In the genomic region with DNA sequence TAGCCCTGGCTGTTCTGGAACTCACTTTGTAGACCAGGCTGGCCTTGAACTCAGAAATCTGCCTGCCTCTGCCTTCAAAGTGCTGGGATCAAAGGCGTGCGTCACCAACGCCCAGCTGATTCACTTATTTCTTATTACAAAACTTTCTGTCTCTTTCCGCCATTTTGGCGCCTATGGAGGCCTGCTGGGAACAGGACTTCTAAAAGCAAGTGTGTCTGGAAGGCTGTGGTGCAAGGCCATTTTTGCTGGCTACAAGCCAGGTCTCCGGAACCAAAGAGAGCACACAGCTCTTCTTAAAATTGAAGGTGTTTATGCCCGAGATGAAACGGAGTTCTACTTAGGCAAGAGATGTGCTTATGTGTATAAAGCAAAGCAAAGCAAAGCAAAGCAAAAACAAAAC, we compare ENCODE assay signal across 1 mouse cellular context. TPM values are rescaled to one million over a fixed set of nuclear protein-coding genes. Genes with fewer than 3 reads are reported as not detected.
"Had no signal": no experiment of that assay in that cellular context is flagged by ENCODE, and none has a peak within 500 bp of the region (broad histone marks: within the 10 kb centered on the region; RNA-seq: fewer than 3 reads in every experiment).

No protein-coding gene starts in this region.

RNA-seq across cellular contexts. Expression of a gene that starts 24.2 kb away (rescaled TPM):
- total RNA-seq: hindbrain, postnatal 0 days had no signal
